8 mouse cellular contexts compared by ENCODE assay signal in genomic region chr11:4704072-4704964, GRCm38 (mm10). TPM values are rescaled to one million over a fixed set of nuclear protein-coding genes. Genes with fewer than 3 reads are reported as not detected.
DNase-seq lines count a peak whose midpoint lies in the region; ATAC-seq lines count a peak whose summit lies in the region.

Gene Uqcr10, minus strand, starts transcription at chr11:4704342.
Gene Zmat5, plus strand, starts transcription at chr11:4704678.

- peak within 1 kb of the TSS; percentile 86 to 89 for H3K4me3 ChIP-seq in heart, embryonic 14.5 days (ENCODE audit: control insufficient read depth in 1 of 2, insufficient read depth in 1 of 2, low read depth in 1 of 2, low read length in 2 of 2)
- peak within 1 kb of the TSS; percentile 82 for H3K4me3 ChIP-seq in liver, embryonic 13.5 days (replicated peaks)
- H3K4me3 ChIP-seq in stomach, embryonic 16.5 days (replicated peaks; ENCODE audit: low read length), result peak within 1 kb of the TSS; percentile 86

- ATAC-seq in CD4-positive, CD25-positive, alpha-beta regulatory T cell, adult 4 months, result peak; percentile 98
- peak; percentile 93 for ATAC-seq in heart, embryonic 14.5 days (ENCODE audit: insufficient number of reproducible peaks, insufficient read depth, low FRiP score, low read depth)
- ATAC-seq in liver, embryonic 13.5 days (ENCODE audit: low read depth), result peak; percentile 98
- ATAC-seq in stomach, embryonic 16.5 days (ENCODE audit: insufficient read depth, low FRiP score), result peak; percentile 95

- peak within 1 kb of the TSS; percentile 92 to 94 for H3K27ac ChIP-seq in heart, embryonic 14.5 days (replicated peaks in 1 of 2; ENCODE audit: control insufficient read depth in 1 of 2, insufficient read depth in 1 of 2, low read depth in 2 of 2, low read length in 2 of 2)
- peak within 1 kb of the TSS; percentile 75 for H3K27ac ChIP-seq in liver, embryonic 13.5 days
- peak within 1 kb of the TSS; percentile 80 for H3K27ac ChIP-seq in stomach, embryonic 16.5 days (ENCODE audit: low read length)

- under 1% methylated on average over 47 of the region's 47 CpGs for WGBS in heart, embryonic 14.5 days
- under 1% methylated on average over 47 of the region's 47 CpGs for WGBS in liver, embryonic 13.5 days (ENCODE audit: insufficient replicate concordance)
- under 1% methylated on average over 47 of the region's 47 CpGs for WGBS in stomach, embryonic 16.5 days

- no peaks in the 10 kb centered on the region for H3K9me3 ChIP-seq in heart, embryonic 14.5 days (ENCODE audit: control insufficient read depth, low read length)
- no peaks in the 10 kb centered on the region for H3K9me3 ChIP-seq in liver, embryonic 13.5 days (replicated peaks)
- no peaks in the 10 kb centered on the region for H3K9me3 ChIP-seq in stomach, embryonic 16.5 days (replicated peaks; ENCODE audit: control insufficient read depth, low read length)

- peak within 1 kb of the TSS; percentile 91 for H3K4me2 ChIP-seq in heart, embryonic 14.5 days (ENCODE audit: low read length)
- H3K4me2 ChIP-seq in liver, embryonic 13.5 days, result peak within 1 kb of the TSS; percentile 90
- peak within 1 kb of the TSS; percentile 91 for H3K4me2 ChIP-seq in stomach, embryonic 16.5 days (ENCODE audit: low read depth, low read length)

- H3K27me3 ChIP-seq in heart, embryonic 14.5 days (ENCODE audit: control insufficient read depth, insufficient read depth, low read length), result no peaks in the 10 kb centered on the region
- H3K27me3 ChIP-seq in liver, embryonic 13.5 days, result no peaks in the 10 kb centered on the region
- no peaks in the 10 kb centered on the region for H3K27me3 ChIP-seq in stomach, embryonic 16.5 days (ENCODE audit: control insufficient read depth, insufficient read depth, low read length)

- H3K36me3 ChIP-seq in heart, embryonic 14.5 days (ENCODE audit: control insufficient read depth, insufficient read depth, low read length), result peaks cover 23% of the 10 kb centered on the region
- peaks cover 22% of the 10 kb centered on the region for H3K36me3 ChIP-seq in liver, embryonic 13.5 days
- peaks cover 9% of the 10 kb centered on the region for H3K36me3 ChIP-seq in stomach, embryonic 16.5 days (ENCODE audit: control insufficient read depth, insufficient read depth, low read length)

- DNase-seq in c-Kit-negative CD71-positive TER-119-positive erythroid progenitor cells, embryonic 14.5 days (ENCODE audit: low read depth, low spot score), result peak; percentile 95
- peak; percentile 92 for DNase-seq in fibroblast of lung, adult 2 months (ENCODE audit: low read depth)
- DNase-seq in kidney, postnatal 14 days, result peak; percentile 95
- peak; percentile 90 for DNase-seq in liver, embryonic 13.5 days
- peak; percentile 90 for DNase-seq in neural tube, embryonic 10.5 days (ENCODE audit: extremely low spot score, low spot score)

- H3K4me1 ChIP-seq in heart, embryonic 14.5 days (ENCODE audit: control insufficient read depth in 2 of 2, insufficient read depth in 2 of 2, low read length in 2 of 2), result peaks cover 2 to 11% of the 10 kb centered on the region in 2 experiments; a peak in 3 of 4 replicates
- H3K4me1 ChIP-seq in liver, embryonic 13.5 days (replicated peaks), result peaks cover 36% of the 10 kb centered on the region
- H3K4me1 ChIP-seq in stomach, embryonic 16.5 days (ENCODE audit: control insufficient read depth, insufficient read depth, low read length), result peaks cover 17% of the 10 kb centered on the region

- H3K9ac ChIP-seq in heart, embryonic 14.5 days (ENCODE audit: low read length), result peak within 1 kb of the TSS; percentile 96
- peak within 1 kb of the TSS; percentile 90 for H3K9ac ChIP-seq in liver, embryonic 13.5 days
- H3K9ac ChIP-seq in stomach, embryonic 16.5 days (ENCODE audit: low read length), result peak within 1 kb of the TSS; percentile 95

RNA-seq across cellular contexts. Expression of gene Uqcr10, which starts in this region (rescaled TPM):
- 100 to 1,000 TPM; 400 to 440 TPM for polyA plus RNA-seq in CD4-positive, CD25-positive, alpha-beta regulatory T cell, adult 4 months (2017; shearing (Covaris generic))
- 2,176 and 2,265 TPM in 2 replicates for polyA plus RNA-seq in heart, embryonic 14.5 days (2014; fragmentation: Nextera tagmentation; extraction: Ambion mirVana)
- polyA plus RNA-seq in liver, embryonic 13.5 days (2015; fragmentation: Nextera tagmentation; extraction: Ambion mirVana), result 687 and 723 TPM in 2 replicates
- polyA plus RNA-seq in stomach, embryonic 16.5 days (2015; fragmentation: Nextera tagmentation; extraction: Ambion mirVana), result 963 and 971 TPM in 2 replicates

RNA-seq across cellular contexts. Expression of gene Zmat5, which starts in this region (rescaled TPM):
- polyA plus RNA-seq in CD4-positive, CD25-positive, alpha-beta regulatory T cell, adult 4 months (2017; shearing (Covaris generic)), result 100 to 1,000 TPM; 133 to 152 TPM
- 52.9 and 58.3 TPM in 2 replicates for polyA plus RNA-seq in heart, embryonic 14.5 days (2014; fragmentation: Nextera tagmentation; extraction: Ambion mirVana)
- 30.2 and 31.0 TPM in 2 replicates for polyA plus RNA-seq in liver, embryonic 13.5 days (2015; fragmentation: Nextera tagmentation; extraction: Ambion mirVana)
- 61.4 and 68.2 TPM in 2 replicates for polyA plus RNA-seq in stomach, embryonic 16.5 days (2015; fragmentation: Nextera tagmentation; extraction: Ambion mirVana)

Comparison
In these comparisons a context has a peak if more than half of its experiments do, and no peak if none do; other contexts are left out.
1. Peak in every context shown above with its lines: DNase-seq, ATAC-seq, H3K4me3 ChIP-seq and H3K27ac ChIP-seq.